Mouse (Mus musculus) liver, postnatal 0 days (tissue): ENCODE data around the gene Plppr3. TPM values are rescaled to one million over a fixed set of nuclear protein-coding genes. Genes with fewer than 3 reads are reported as not detected.

Experiments used
- ATAC-seq: fragments of 200-750 bp; cut with Nextera tagmentation; 2 replicates; pipeline ENCODE4 v1.8.0; 2017; ENCODE audit warnings: mild to moderate bottlenecking, moderate library complexity
- DNase-seq: peaks from one replicate; pipeline ENCODE4 v3.0.0-alpha.2; 2016
- H3K27ac ChIP-seq: fragments of 300-500 bp; sonication (generic); 2 replicates; pipeline ENCODE4 v1.5.1; 2014; ENCODE audit warnings: antibody characterized with exemption, moderate library complexity, mild to moderate bottlenecking, low read depth
- H3K27me3 ChIP-seq: fragments of 300-500 bp; sonication (generic); 2 replicates; pipeline ENCODE4 v1.6.1; 2014; ENCODE audit warnings: low read length, control low read depth, mixed read lengths; ENCODE audit not compliant: insufficient read depth
- H3K36me3 ChIP-seq: fragments of 300-500 bp; sonication (generic); replicated peaks from 2 replicates; pipeline ENCODE4 v1.6.1; 2014; ENCODE audit warnings: mild to moderate bottlenecking, control low read depth, low read length, moderate library complexity, mixed read lengths; ENCODE audit not compliant: insufficient read depth
- H3K4me1 ChIP-seq: fragments of 300-500 bp; sonication (generic); 2 replicates; pipeline ENCODE4 v1.6.1; 2014; ENCODE audit warnings: antibody characterized with exemption, mild to moderate bottlenecking, control low read depth; ENCODE audit not compliant: insufficient read depth
- H3K4me2 ChIP-seq: fragments of 300-500 bp; sonication (generic); 2 replicates; pipeline ENCODE4 v1.6.1; 2014; ENCODE audit warnings: low read depth, mild to moderate bottlenecking, low read length, moderate library complexity, mixed read lengths
- H3K4me3 ChIP-seq: fragments of 300-500 bp; sonication (generic); 2 replicates; pipeline ENCODE4 v1.5.1; 2014; ENCODE audit warnings: low read depth, low read length
- H3K9ac ChIP-seq: fragments of 300-500 bp; sonication (generic); replicated peaks from 2 replicates; pipeline ENCODE4 v1.6.1; 2014; ENCODE audit warnings: mild to moderate bottlenecking, moderate library complexity
- H3K9me3 ChIP-seq: fragments of 300-500 bp; sonication (generic); 2 replicates; pipeline ENCODE4 v1.6.1; 2016; ENCODE audit warnings: mild to moderate bottlenecking, control low read depth, low read length, mixed read lengths
- CTCF ChIP-seq: sonication (generic); IDR thresholded peaks from 2 replicates; pipeline ENCODE4 v1.5.1; 2016; ENCODE audit warnings: antibody characterized with exemption, low read depth
- EP300 ChIP-seq: IDR thresholded peaks from 2 replicates; pipeline ENCODE4 v1.6.1; 2016; ENCODE audit warnings: antibody characterized with exemption, low read depth, mild to moderate bottlenecking
- WGBS: fragments of 180-500 bp; shearing (Covaris S2); extraction: QIAGEN DNeasy Blood & Tissue Kit; methylation state at CpG from one replicate; pipeline ENCODE4 v1.1.7; 2014; ENCODE audit not compliant: insufficient replicate concordance; 5-methylcytosine and 5-hydroxymethylcytosine counted together
- polyA plus RNA-seq: library from polyadenylated mRNA; unstranded; fragments of >200 nt; fragmentation: Nextera tagmentation; extraction: Ambion mirVana; gene quantifications from 2 replicates; pipeline ENCODE4 v1.2.1, GENCODE M21; 2015

Gene Plppr3
- polyA plus RNA-seq, 1 experiment from 2014 or later = 4.9 TPM

- H3K9ac ChIP-seq = no peak overlapping the region
Observed at GRCm38 (mm10) chr10:79861230-79862048, 13.0 kb downstream of the Plppr3 start.

GRCm38 (mm10) chr10:79860079-79860911, 14.1 kb downstream of the Plppr3 start:
- Histone ChIP-seq H3K4me3 (no peak overlapping the region), H3K36me3 (peaks cover 70% of the 10 kb centered on the region), H3K27me3 (no peaks in the 10 kb centered on the region), H3K27ac (no peak overlapping the region), H3K9me3 (no peaks in the 10 kb centered on the region), H3K9ac (no peak overlapping the region), H3K4me2 (no peak overlapping the region), H3K4me1 (peaks cover 26% of the 10 kb centered on the region)
- 94% methylated on average over 26 of the region's 26 CpGs for WGBS
- TF ChIP-seq CTCF = no peak
- no peak for TF ChIP-seq EP300
- ATAC-seq (no peak), DNase-seq (no peak)

More at GRCm38 (mm10) chr10:79861230-79862048, 13.0 kb downstream of the Plppr3 start:
- WGBS = 82% methylated on average over 25 of the region's 25 CpGs
- TF ChIP-seq CTCF (no peak), EP300 (no peak)
- Histone ChIP-seq H3K4me1 (peaks cover 23% of the 10 kb centered on the region), H3K27ac (no peak overlapping the region), H3K27me3 (no peaks in the 10 kb centered on the region), H3K9me3 (no peaks in the 10 kb centered on the region), H3K4me2 (no peak overlapping the region), H3K36me3 (peaks cover 70% of the 10 kb centered on the region), H3K4me3 (no peak overlapping the region)
- DNase-seq (no peak), ATAC-seq (no peak)

GRCm38 (mm10) chr10:79859116-79859515, 15.3 kb downstream of the Plppr3 start:
- TF ChIP-seq EP300 = no peak
- no peak for TF ChIP-seq CTCF
- Histone ChIP-seq H3K27me3 (no peaks in the 10 kb centered on the region), H3K4me3 (no peak overlapping the region), H3K9me3 (no peaks in the 10 kb centered on the region), H3K4me2 (no peak overlapping the region), H3K27ac (no peak overlapping the region), H3K4me1 (peaks cover 26% of the 10 kb centered on the region), H3K9ac (no peak overlapping the region), H3K36me3 (peaks cover 64% of the 10 kb centered on the region)
- ATAC-seq (no peak), DNase-seq (no peak)
- 82% methylated on average over 11 of the region's 11 CpGs for WGBS

GRCm38 (mm10) chr10:79858416-79859074, 15.9 kb downstream of the Plppr3 start:
- Histone ChIP-seq H3K4me1 (peaks cover 30% of the 10 kb centered on the region), H3K9me3 (no peaks in the 10 kb centered on the region), H3K4me3 (0 out of 2 replicates have a peak overlapping the region, but pooled peaks have one; percentile 81), H3K27ac (no peak overlapping the region), H3K4me2 (peak overlapping the region; percentile 88; the same call in 1 of the 2 replicates), H3K36me3 (peaks cover 64% of the 10 kb centered on the region), H3K27me3 (no peaks in the 10 kb centered on the region), H3K9ac (0 out of 2 replicates have a peak overlapping the region, but pooled peaks have one; percentile 98)
- TF ChIP-seq EP300 = no peak
- TF ChIP-seq CTCF = no peak
- DNase-seq (peak; percentile 54), ATAC-seq (no peak)
- 62% methylated on average over 17 of the region's 17 CpGs for WGBS

GRCm38 (mm10) chr10:79857894-79858293, 16.5 kb downstream of the Plppr3 start:
- Histone ChIP-seq H3K27ac (peak overlapping the region; percentile 18; the same call in 1 of the 2 replicates), H3K9ac (peak overlapping the region; percentile 98; the same call in 1 of the 2 replicates), H3K36me3 (peaks cover 62% of the 10 kb centered on the region), H3K27me3 (no peaks in the 10 kb centered on the region), H3K4me1 (peaks cover 36% of the 10 kb centered on the region), H3K9me3 (no peaks in the 10 kb centered on the region), H3K4me3 (peak overlapping the region; percentile 81), H3K4me2 (peak overlapping the region; percentile 88)
- TF ChIP-seq CTCF = no peak
- no peak for TF ChIP-seq EP300
- WGBS = 59% methylated on average over 2 of the region's 2 CpGs
- no peak for DNase-seq
- ATAC-seq = no peak

- H3K4me1 ChIP-seq = peaks cover 41% of the 10 kb centered on the region
- WGBS = 14% methylated on average over 4 of the region's 4 CpGs
Observed at GRCm38 (mm10) chr10:79857452-79857811, 17.0 kb downstream of the Plppr3 start.

More at GRCm38 (mm10) chr10:79857452-79857811, 17.0 kb downstream of the Plppr3 start:
- Histone ChIP-seq H3K9me3 (no peaks in the 10 kb centered on the region), H3K4me2 (peak overlapping the region; percentile 88), H3K9ac (peak overlapping the region; percentile 98), H3K27ac (peak overlapping the region; percentile 18), H3K4me3 (peak overlapping the region; percentile 81), H3K36me3 (peaks cover 58% of the 10 kb centered on the region), H3K27me3 (no peaks in the 10 kb centered on the region)
- TF ChIP-seq EP300 = no peak
- no peak for TF ChIP-seq CTCF
- DNase-seq = peak; percentile 73
- ATAC-seq = no peak
